Mouse (Mus musculus): ENCODE measurements around the gene Smok2b. TPM values are rescaled to one million over a fixed set of nuclear protein-coding genes. Genes with fewer than 3 reads are reported as not detected.
"Not testable (repeated sequence)": the region's sequence is repeated elsewhere in the genome, so short reads cannot be mapped to it uniquely, and the experiment has no call there.

Smok2b gene
- total RNA-seq, 2 experiments from 2014 or later = not detected

DNA sequence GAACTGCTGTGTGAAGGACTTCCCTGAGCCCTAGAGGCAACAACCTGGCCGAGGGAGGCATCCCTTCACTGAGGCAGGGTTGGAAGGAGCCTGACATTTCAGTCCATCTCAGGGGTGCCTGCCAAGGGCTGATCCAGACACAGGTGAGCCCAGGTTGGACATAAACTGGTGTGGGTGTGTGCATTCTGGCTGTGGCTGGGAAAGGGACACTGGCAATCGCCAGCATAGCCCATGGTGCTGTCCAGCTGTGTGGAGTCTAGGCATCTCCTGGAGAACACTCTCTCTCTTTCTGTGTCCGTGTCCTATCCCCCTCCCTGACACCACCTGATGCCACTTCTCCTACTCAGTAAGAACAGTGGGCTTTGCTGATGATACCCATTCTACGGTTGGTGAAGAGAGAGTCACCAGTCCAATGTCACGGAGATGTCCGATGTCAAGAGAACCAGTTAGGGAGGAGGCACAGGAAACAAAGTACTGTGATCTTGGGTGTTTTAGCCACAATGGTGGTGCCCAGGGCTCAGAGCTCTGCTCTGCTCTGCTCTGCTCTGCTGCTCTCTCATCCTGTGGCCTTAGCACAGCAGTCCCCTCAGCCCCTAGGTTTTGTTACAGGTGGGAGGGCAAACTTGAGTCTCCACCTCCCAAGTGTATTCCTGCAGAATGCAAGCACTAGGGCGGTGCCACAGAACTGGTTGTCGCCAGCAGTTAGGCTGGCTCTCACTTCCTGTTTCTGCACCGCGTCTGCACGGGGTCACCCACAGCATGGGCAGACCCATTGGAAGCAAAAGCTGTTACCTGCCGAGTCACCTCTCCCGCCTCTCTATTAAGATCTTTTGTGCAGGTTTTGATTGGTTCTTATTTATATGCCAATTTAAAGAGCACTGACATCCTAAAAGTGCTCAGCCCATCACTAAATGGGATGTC lies 11.0 kb downstream of the Smok2b start:
- not testable (repeated sequence) for DNase-seq

GRCm38 (mm10) chr17:13254786-13255185 lies 24.7 kb downstream of the Smok2b start:
- not testable (repeated sequence) for DNase-seq

Other genes starting within 250 kb of the Smok2b start
- gene Wtap, start 236.1 kb upstream of the Smok2b start, total RNA-seq (2021) = 10 to 100 TPM; 30.2 to 34.1 TPM
- gene Sod2, start 223.4 kb upstream of the Smok2b start, total RNA-seq (2021) = 1,000 to 10,000 TPM; 1,031 to 1,107 TPM
- gene Gpr31b, start 178.0 kb upstream of the Smok2b start, total RNA-seq (2021) = under 1 TPM in 1 of 2 experiments, not detected in 1; 0.32 TPM
- gene Tcp10b, start 169.2 kb upstream of the Smok2b start, total RNA-seq (2021) = not detected
- gene Unc93a, start 98.4 kb upstream of the Smok2b start, total RNA-seq (2021) = not detected
- not detected for gene Smok2a, start 9.1 kb upstream of the Smok2b start, total RNA-seq (2021)
- gene Tcp10c, start 124.3 kb downstream of the Smok2b start, total RNA-seq (2021) = not detected

All from heart, adult 18-20 months (tissue).